Mouse (Mus musculus) neural tube, embryonic 13.5 days (tissue): ENCODE data around the gene Nccrp1. TPM values are rescaled to one million over a fixed set of nuclear protein-coding genes. Genes with fewer than 3 reads are reported as not detected.

ENCODE experiments used
- ATAC-seq: fragments of 200-750 bp; cut with Nextera tagmentation; 2 replicates; pipeline ENCODE4 v1.8.0; 2017; ENCODE audit warnings: low read depth, mild to moderate bottlenecking, moderate TSS enrichment, moderate library complexity
- H3K27ac ChIP-seq: fragments of 300-500 bp; sonication (generic); replicated peaks from 2 replicates; pipeline ENCODE4 v1.5.1; 2015; ENCODE audit warnings: moderate library complexity, mild to moderate bottlenecking, inconsistent platforms
- H3K27me3 ChIP-seq: fragments of 300-500 bp; sonication (generic); 2 replicates; pipeline ENCODE4 v1.6.1; 2015; ENCODE audit warnings: mild to moderate bottlenecking, inconsistent platforms
- H3K36me3 ChIP-seq: fragments of 300-500 bp; sonication (generic); 2 replicates; pipeline ENCODE4 v1.6.1; 2015; ENCODE audit warnings: mild to moderate bottlenecking, inconsistent platforms
- H3K4me1 ChIP-seq: fragments of 300-500 bp; sonication (generic); replicated peaks from 2 replicates; pipeline ENCODE4 v1.6.1; 2015; ENCODE audit warnings: inconsistent platforms
- H3K4me2 ChIP-seq: fragments of 300-500 bp; sonication (generic); 2 replicates; pipeline ENCODE4 v1.6.1; 2015; ENCODE audit warnings: inconsistent platforms, mild to moderate bottlenecking, moderate library complexity
- H3K4me3 ChIP-seq: fragments of 300-500 bp; sonication (generic); 2 replicates; pipeline ENCODE4 v1.5.1; 2015; ENCODE audit warnings: mild to moderate bottlenecking, inconsistent platforms
- H3K9ac ChIP-seq: fragments of 300-500 bp; sonication (generic); 2 replicates; pipeline ENCODE4 v1.6.1; 2015; ENCODE audit warnings: moderate library complexity, mild to moderate bottlenecking, inconsistent platforms
- H3K9me3 ChIP-seq: fragments of 300-500 bp; sonication (generic); 2 replicates; pipeline ENCODE4 v1.6.1; 2016; ENCODE audit warnings: inconsistent platforms
- WGBS: fragments of 180-500 bp; shearing (Covaris S2); methylation state at CpG from one replicate; pipeline ENCODE4 v1.1.7; 2015; 5-methylcytosine and 5-hydroxymethylcytosine counted together
- microRNA-seq: library from miRNA; unstranded; fragments of <30 nt; microRNA quantifications from one replicate; pipeline ENCODE4, GENCODE M21; 2016
- polyA plus RNA-seq: library from polyadenylated mRNA; unstranded; fragments of >200 nt; fragmentation: Nextera tagmentation; extraction: Ambion mirVana; gene quantifications from 2 replicates; pipeline ENCODE4 v1.2.1, GENCODE M21; 2015

Nccrp1 gene
- polyA plus RNA-seq, 1 experiment from 2014 or later = not detected

GRCm38 (mm10) chr7:28495426-28495825 lies 51.6 kb downstream of the Nccrp1 start:
- no peak overlapping the region for H3K4me3 ChIP-seq
- ATAC-seq = no peak
- peak overlapping the region; percentile 59 for H3K27ac ChIP-seq
- H3K9me3 ChIP-seq = no peaks in the 10 kb centered on the region
- peaks cover 6% of the 10 kb centered on the region; the same call in 1 of the 2 replicates for H3K4me1 ChIP-seq
- no peaks in the 10 kb centered on the region for H3K36me3 ChIP-seq
- no peak overlapping the region for H3K9ac ChIP-seq
- WGBS = 54% methylated on average over 11 of the region's 11 CpGs
- no peaks in the 10 kb centered on the region; the same call in 1 of the 2 replicates for H3K27me3 ChIP-seq
- H3K4me2 ChIP-seq = no peak overlapping the region

Small RNAs within 50 kb of the gene (microRNA-seq; reads per million reads assigned to microRNA genes)
- gene Mir7049 = 0.74 reads per million

Other genes starting within 250 kb of the Nccrp1 start
- gene Dll3, start 245.0 kb downstream of the Nccrp1 start, polyA plus RNA-seq = 31.1 and 31.6 TPM in 2 replicates
- 125 and 131 TPM in 2 replicates for gene Timm50, start 235.2 kb downstream of the Nccrp1 start, polyA plus RNA-seq
- 92.1 and 94.1 TPM in 2 replicates for gene Supt5, start 208.5 kb downstream of the Nccrp1 start, polyA plus RNA-seq
- 533 and 537 TPM in 2 replicates for gene Rps16, start 196.6 kb downstream of the Nccrp1 start, polyA plus RNA-seq
- 33.8 and 35.8 TPM in 2 replicates for gene Plekhg2, start 174.7 kb downstream of the Nccrp1 start, polyA plus RNA-seq
- 4.9 and 6.5 TPM in 2 replicates for gene Zfp36, start 167.0 kb downstream of the Nccrp1 start, polyA plus RNA-seq
- 35.7 and 45.4 TPM in 2 replicates for gene Med29, start 154.5 kb downstream of the Nccrp1 start, polyA plus RNA-seq
- 99.8 and 103 TPM in 2 replicates for gene Paf1, start 154.3 kb downstream of the Nccrp1 start, polyA plus RNA-seq
- 5.3 and 6.0 TPM in 2 replicates for gene Gmfg, start 109.8 kb downstream of the Nccrp1 start, polyA plus RNA-seq
- gene Lrfn1, start 95.3 kb downstream of the Nccrp1 start, polyA plus RNA-seq = 14.1 and 15.2 TPM in 2 replicates
- not detected in 2 replicates for gene Ifnl2, start 36.8 kb downstream of the Nccrp1 start, polyA plus RNA-seq
- gene Ifnl3, start 24.4 kb downstream of the Nccrp1 start, polyA plus RNA-seq = not detected in 2 replicates
- not detected in 2 replicates for gene Sycn, start 6.4 kb downstream of the Nccrp1 start, polyA plus RNA-seq
- gene Samd4b, start 50.9 kb upstream of the Nccrp1 start, polyA plus RNA-seq = 25.6 and 26.9 TPM in 2 replicates
- 20.1 and 20.2 TPM in 2 replicates for gene Pak4, start 50.9 kb upstream of the Nccrp1 start, polyA plus RNA-seq
- gene Acp7, start 84.1 kb upstream of the Nccrp1 start, polyA plus RNA-seq = not detected in 2 replicates
- gene Fbxo27, start 145.6 kb upstream of the Nccrp1 start, polyA plus RNA-seq = 4.8 and 6.5 TPM in 2 replicates
- 6.3 and 7.1 TPM in 2 replicates for gene Fbxo17, start 169.6 kb upstream of the Nccrp1 start, polyA plus RNA-seq
- 115 and 122 TPM in 2 replicates for gene Mrps12, start 194.6 kb upstream of the Nccrp1 start, polyA plus RNA-seq
- 23.0 and 24.6 TPM in 2 replicates for gene Sars2, start 194.7 kb upstream of the Nccrp1 start, polyA plus RNA-seq
- gene Ccer2, start 208.9 kb upstream of the Nccrp1 start, polyA plus RNA-seq = 7.3 and 8.7 TPM in 2 replicates
- 101 and 104 TPM in 2 replicates for gene Sirt2, start 219.5 kb upstream of the Nccrp1 start, polyA plus RNA-seq
- gene Nfkbib, start 220.3 kb upstream of the Nccrp1 start, polyA plus RNA-seq = 63.4 and 67.7 TPM in 2 replicates
- 1.7 and 2.6 TPM in 2 replicates for gene Rinl, start 241.7 kb upstream of the Nccrp1 start, polyA plus RNA-seq